Mouse (Mus musculus) heart, embryonic 16.5 days (tissue): ENCODE data around the gene Cyp2s1. TPM values are rescaled to one million over a fixed set of nuclear protein-coding genes. Genes with fewer than 3 reads are reported as not detected.

Experiments
- ATAC-seq: fragments of 200-750 bp; cut with Nextera tagmentation; replicated peaks from 2 replicates; pipeline ENCODE4 v1.8.0; 2017; ENCODE audit warnings: moderate number of reproducible peaks; ENCODE audit not compliant: insufficient read depth, low FRiP score; ENCODE audit errors: extremely low read depth
- H3K27ac ChIP-seq: fragments of 300-500 bp; sonication (generic); 2 replicates; pipeline ENCODE4 v1.5.1; 2014; ENCODE audit warnings: mild to moderate bottlenecking, low read length, control low read depth, moderate library complexity
- H3K27me3 ChIP-seq: fragments of 300-500 bp; sonication (generic); 2 replicates; pipeline ENCODE4 v1.6.1; 2014; ENCODE audit warnings: low read length, mixed read lengths; ENCODE audit not compliant: control insufficient read depth, insufficient read depth
- H3K36me3 ChIP-seq: fragments of 300-500 bp; sonication (generic); 2 replicates; pipeline ENCODE4 v1.6.1; 2014; ENCODE audit not compliant: control insufficient read depth, insufficient read depth
- H3K4me1 ChIP-seq: fragments of 300-500 bp; sonication (generic); 2 replicates; pipeline ENCODE4 v1.6.1; 2014; ENCODE audit warnings: low read length, mixed read lengths; ENCODE audit not compliant: control insufficient read depth, insufficient read depth
- H3K4me2 ChIP-seq: fragments of 300-500 bp; sonication (generic); 2 replicates; pipeline ENCODE4 v1.6.1; 2014; ENCODE audit warnings: low read depth, mild to moderate bottlenecking, control low read depth, low read length
- H3K4me3 ChIP-seq: fragments of 300-500 bp; sonication (generic); 2 replicates; pipeline ENCODE4 v1.5.1; 2014; ENCODE audit warnings: mild to moderate bottlenecking, control low read depth, low read length
- H3K9ac ChIP-seq: fragments of 300-500 bp; sonication (generic); 2 replicates; pipeline ENCODE4 v1.6.1; 2014; ENCODE audit warnings: low read length, control low read depth
- H3K9me3 ChIP-seq: fragments of 300-500 bp; sonication (generic); replicated peaks from 2 replicates; pipeline ENCODE4 v1.6.1; 2016; ENCODE audit warnings: low read length; ENCODE audit not compliant: control insufficient read depth
- WGBS: fragments of 180-500 bp; shearing (Covaris S2); extraction: QIAGEN DNeasy Blood & Tissue Kit; methylation state at CpG from one replicate; pipeline ENCODE4 v1.1.7; 2014; 5-methylcytosine and 5-hydroxymethylcytosine counted together
- polyA plus RNA-seq: library from polyadenylated mRNA; unstranded; fragments of >200 nt; fragmentation: Nextera tagmentation; extraction: Ambion mirVana; gene quantifications from 2 replicates; pipeline ENCODE4 v1.2.1, GENCODE M21; 2015

Cyp2s1 gene
- polyA plus RNA-seq, 1 experiment from 2014 or later, result 5.8 TPM

GRCm38 (mm10) chr7:25844885-25845284 is 28.2 kb upstream of the Cyp2s1 start:
- Histone ChIP-seq H3K27ac (no peak overlapping the region), H3K27me3 (no peaks in the 10 kb centered on the region), H3K9me3 (no peaks in the 10 kb centered on the region), H3K36me3 (no peaks in the 10 kb centered on the region), H3K9ac (no peak overlapping the region), H3K4me2 (no peak overlapping the region), H3K4me1 (0 out of 2 replicates have a peak, but pooled peaks cover 2% of the 10 kb centered on the region), H3K4me3 (no peak overlapping the region)
- ATAC-seq, result no peak
- WGBS, result 63% methylated on average over 3 of the region's 3 CpGs

- no peak; the same call in 1 of the 2 replicates for ATAC-seq
- Histone ChIP-seq H3K9ac (no peak overlapping the region), H3K36me3 (no peaks in the 10 kb centered on the region), H3K9me3 (no peaks in the 10 kb centered on the region), H3K27me3 (no peaks in the 10 kb centered on the region), H3K27ac (no peak overlapping the region), H3K4me2 (no peak overlapping the region), H3K4me1 (0 out of 2 replicates have a peak, but pooled peaks cover 2% of the 10 kb centered on the region), H3K4me3 (no peak overlapping the region)
- WGBS, result 35% methylated on average over 8 of the region's 8 CpGs
These were observed 27.7 kb upstream of the Cyp2s1 start for GRCm38 (mm10) chr7:25844423-25844822.

GRCm38 (mm10) chr7:25843492-25843891 is 26.8 kb upstream of the Cyp2s1 start:
- ATAC-seq, result no peak
- no peak overlapping the region for H3K27ac ChIP-seq
- H3K27me3 ChIP-seq, result no peaks in the 10 kb centered on the region
- 25% methylated on average over 2 of the region's 2 CpGs for WGBS
- no peaks in the 10 kb centered on the region for H3K36me3 ChIP-seq
- no peak overlapping the region for H3K9ac ChIP-seq
- 0 out of 2 replicates have a peak, but pooled peaks cover 2% of the 10 kb centered on the region for H3K4me1 ChIP-seq
- no peak overlapping the region for H3K4me3 ChIP-seq
- no peak overlapping the region for H3K4me2 ChIP-seq
- no peaks in the 10 kb centered on the region for H3K9me3 ChIP-seq

DNA sequence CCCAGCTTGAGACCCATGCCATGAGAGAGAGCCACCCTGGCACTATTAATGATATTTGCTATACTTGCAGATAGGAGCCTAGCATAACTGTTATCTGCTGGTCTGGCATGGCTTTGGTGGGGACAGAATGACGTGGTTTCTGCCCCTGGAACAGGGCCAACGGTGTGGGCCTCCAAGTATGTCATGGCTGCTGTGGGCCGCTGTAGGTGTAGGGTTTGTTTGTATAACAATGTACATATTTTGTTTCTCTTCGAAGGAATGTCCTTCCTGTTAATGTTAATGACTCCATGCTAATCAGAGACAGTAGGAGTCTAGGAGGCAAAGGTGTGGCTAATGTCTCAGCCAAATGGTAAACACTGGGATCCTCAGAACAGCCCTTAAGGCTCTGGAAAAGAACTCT is 24.2 kb upstream of the Cyp2s1 start:
- Histone ChIP-seq H3K4me2 (no peak overlapping the region), H3K27ac (no peak overlapping the region), H3K9ac (no peak overlapping the region), H3K4me1 (no peaks in the 10 kb centered on the region), H3K9me3 (no peaks in the 10 kb centered on the region), H3K27me3 (no peaks in the 10 kb centered on the region), H3K4me3 (no peak overlapping the region), H3K36me3 (no peaks in the 10 kb centered on the region)
- ATAC-seq, result no peak
- 53% methylated on average over 4 of the region's 4 CpGs for WGBS

DNA sequence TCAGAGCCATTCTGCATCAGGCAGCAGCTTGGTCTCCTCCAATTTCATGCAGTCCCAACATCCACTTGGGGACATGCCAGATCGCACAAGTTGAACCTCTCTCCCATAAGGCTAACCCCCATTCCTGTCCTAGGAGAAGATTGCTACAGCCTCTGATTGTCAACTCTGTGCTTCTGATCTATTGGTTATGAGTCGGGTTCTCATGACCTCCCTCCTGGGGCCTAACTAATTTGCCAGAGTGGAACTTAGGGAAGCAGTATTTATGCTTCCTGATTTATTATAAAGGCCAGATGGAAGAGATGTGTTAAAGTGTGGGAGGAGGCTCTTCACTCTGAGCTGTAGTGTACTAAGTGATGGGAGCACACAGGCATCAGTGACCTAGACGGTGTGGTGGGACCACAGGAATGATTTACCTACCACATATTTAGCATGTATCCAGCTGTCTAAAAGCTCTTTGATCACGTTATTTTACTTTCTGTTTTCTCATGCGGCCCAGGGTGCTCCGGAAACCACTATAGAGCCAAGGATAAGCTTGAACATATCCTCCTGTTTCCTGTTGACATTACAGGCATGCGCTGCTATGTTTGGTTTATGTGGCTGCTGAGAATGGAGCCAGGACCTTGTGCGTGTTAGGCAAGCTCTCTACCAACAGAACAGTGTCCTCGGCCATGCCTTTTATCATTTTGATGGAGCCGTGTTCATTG is 18.6 kb upstream of the Cyp2s1 start:
- Histone ChIP-seq H3K36me3 (no peaks in the 10 kb centered on the region), H3K27ac (peak overlapping the region; percentile 34; the same call in 1 of the 2 replicates), H3K9ac (no peak overlapping the region), H3K27me3 (no peaks in the 10 kb centered on the region), H3K4me3 (no peak overlapping the region), H3K4me2 (no peak overlapping the region), H3K9me3 (no peaks in the 10 kb centered on the region), H3K4me1 (no peaks in the 10 kb centered on the region)
- peak; percentile 65 for ATAC-seq
- 61% methylated on average over 10 of the region's 10 CpGs for WGBS

DNA sequence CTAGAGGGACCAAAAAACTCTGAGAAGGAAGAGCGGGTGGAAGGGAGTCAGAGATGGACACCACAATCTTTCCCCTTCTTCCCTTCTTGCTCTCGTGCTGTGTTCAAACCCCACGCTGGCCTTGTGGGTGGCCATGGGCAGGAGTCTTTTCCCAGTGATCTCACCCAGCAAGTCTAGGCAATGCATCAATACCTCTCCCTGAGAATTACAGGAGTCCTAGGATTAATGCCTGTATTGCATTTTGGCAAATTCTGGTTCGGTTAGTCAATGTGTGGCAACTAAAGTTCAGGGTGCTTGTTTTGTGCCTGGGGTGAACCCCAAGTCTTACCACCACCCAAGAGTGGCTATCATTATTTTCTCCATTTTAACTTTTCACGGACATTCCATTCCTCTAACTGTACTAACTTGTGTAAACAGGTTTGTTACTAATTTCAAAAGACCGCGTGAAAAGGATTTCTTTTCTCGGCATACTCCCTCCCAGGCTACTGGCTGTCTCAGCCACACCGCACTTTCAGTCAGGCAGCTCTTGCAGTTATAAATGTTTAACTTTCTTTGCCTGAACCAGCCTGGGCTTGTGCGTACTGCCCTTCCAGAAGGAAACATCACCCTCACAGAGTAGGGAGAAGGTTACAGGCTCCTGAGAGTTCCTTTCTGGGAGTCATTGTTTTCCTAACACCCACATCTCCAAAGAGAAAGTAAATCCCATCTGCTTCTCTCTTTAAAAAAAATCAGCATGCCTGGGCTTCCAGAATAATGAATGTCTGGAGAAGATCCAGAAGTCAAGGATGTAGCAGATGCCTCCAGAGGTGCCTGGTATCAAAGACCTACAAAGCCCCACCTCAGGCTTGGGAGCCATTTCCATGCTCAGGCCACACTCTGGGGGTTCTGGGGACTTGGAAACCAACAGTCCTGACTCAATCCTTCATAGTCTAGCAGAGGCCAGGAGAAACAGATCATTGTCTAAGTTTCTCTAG is 15.1 kb upstream of the Cyp2s1 start:
- Histone ChIP-seq H3K27ac (no peak overlapping the region; the same call in 1 of the 2 replicates), H3K9ac (no peak overlapping the region), H3K4me2 (no peak overlapping the region), H3K4me3 (no peak overlapping the region), H3K36me3 (no peaks in the 10 kb centered on the region), H3K4me1 (peaks cover 6% of the 10 kb centered on the region; the same call in 1 of the 2 replicates), H3K9me3 (no peaks in the 10 kb centered on the region), H3K27me3 (no peaks in the 10 kb centered on the region)
- ATAC-seq, result no peak
- 73% methylated on average over 10 of the region's 10 CpGs for WGBS

DNA sequence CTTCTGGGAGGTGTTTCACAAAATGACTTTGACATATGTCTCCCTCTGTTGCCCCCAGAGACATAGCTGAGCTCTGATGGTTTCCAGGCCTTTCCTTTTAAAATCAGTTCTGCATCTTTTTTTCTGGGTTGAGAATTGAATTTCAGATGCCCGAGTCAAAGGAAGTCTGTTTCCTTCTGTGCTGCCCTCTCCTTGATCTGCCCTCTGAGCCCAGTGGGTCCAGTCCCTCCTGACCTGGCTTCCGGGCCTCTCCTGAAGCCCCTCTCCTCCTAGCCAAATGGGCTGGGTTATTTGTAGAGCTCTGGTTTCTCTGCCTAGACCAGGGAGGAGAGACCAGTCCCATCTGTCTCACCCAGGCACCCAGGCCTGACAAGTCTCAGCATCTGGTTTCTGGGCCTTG is 13.5 kb upstream of the Cyp2s1 start:
- no peak for ATAC-seq
- no peaks in the 10 kb centered on the region for H3K36me3 ChIP-seq
- H3K9me3 ChIP-seq, result no peaks in the 10 kb centered on the region
- 33% methylated on average over 2 of the region's 2 CpGs for WGBS
- H3K9ac ChIP-seq, result no peak overlapping the region
- no peak overlapping the region; the same call in 1 of the 2 replicates for H3K27ac ChIP-seq
- H3K4me3 ChIP-seq, result no peak overlapping the region
- no peak overlapping the region for H3K4me2 ChIP-seq
- H3K27me3 ChIP-seq, result no peaks in the 10 kb centered on the region
- peaks cover 8% of the 10 kb centered on the region; the same call in 1 of the 2 replicates for H3K4me1 ChIP-seq

- H3K36me3 ChIP-seq, result no peaks in the 10 kb centered on the region
- H3K27ac ChIP-seq, result no peak overlapping the region
- H3K4me1 ChIP-seq, result peaks cover 8% of the 10 kb centered on the region; the same call in 1 of the 2 replicates
- H3K9ac ChIP-seq, result no peak overlapping the region
- peak; percentile 80 for ATAC-seq
- WGBS, result 23% methylated on average over 3 of the region's 3 CpGs
- H3K4me3 ChIP-seq, result no peak overlapping the region
- no peaks in the 10 kb centered on the region for H3K27me3 ChIP-seq
- no peak overlapping the region; the same call in 1 of the 2 replicates for H3K4me2 ChIP-seq
- H3K9me3 ChIP-seq, result no peaks in the 10 kb centered on the region
These were observed 10.5 kb upstream of the Cyp2s1 start for GRCm38 (mm10) chr7:25827199-25827598.

- no peak for ATAC-seq
- H3K9ac ChIP-seq, result no peak overlapping the region
- H3K4me3 ChIP-seq, result no peak overlapping the region
- H3K4me1 ChIP-seq, result peaks cover 8% of the 10 kb centered on the region; the same call in 1 of the 2 replicates
- H3K27me3 ChIP-seq, result no peaks in the 10 kb centered on the region
- no peak overlapping the region for H3K27ac ChIP-seq
- 66% methylated on average over 6 of the region's 6 CpGs for WGBS
- no peaks in the 10 kb centered on the region for H3K9me3 ChIP-seq
- H3K4me2 ChIP-seq, result no peak overlapping the region
- H3K36me3 ChIP-seq, result no peaks in the 10 kb centered on the region
These were observed 9.3 kb upstream of the Cyp2s1 start for GRCm38 (mm10) chr7:25826029-25826428.
